Comparison of ENCODE assay signal across 10 mouse cellular contexts in the genomic region with DNA sequence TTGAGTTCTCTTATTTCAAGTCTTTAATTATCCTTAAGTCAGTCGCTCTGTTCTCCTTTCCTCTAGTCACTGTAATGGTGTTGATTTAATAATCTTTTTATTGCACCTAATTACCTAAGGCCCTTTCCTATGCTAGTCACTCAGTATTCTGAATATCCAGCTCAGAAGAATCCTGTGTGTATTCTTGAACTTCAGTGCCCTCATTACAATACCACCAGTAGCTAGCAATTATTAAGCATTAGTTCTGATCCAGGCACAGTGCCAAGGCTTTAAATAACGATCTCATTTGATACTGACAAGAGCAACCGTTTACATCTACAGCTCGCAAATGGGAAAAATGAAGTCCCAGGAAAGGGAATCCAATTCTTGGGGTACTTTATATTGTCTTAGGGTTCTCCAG.
"Had no signal": no experiment of that assay in that cellular context is flagged by ENCODE, and none has a peak within 500 bp of the region (broad histone marks: within the 10 kb centered on the region; RNA-seq: fewer than 3 reads in every experiment).

No protein-coding gene starts in this region.

- H3K4me3 ChIP-seq: left cerebral cortex, adult 2 months; limb, embryonic 15.5 days; liver, embryonic 12.5 days; lung, embryonic 15.5 days; midbrain, embryonic 15.5 days had no signal

- H3K27me3 ChIP-seq: limb, embryonic 15.5 days; liver, embryonic 12.5 days; lung, embryonic 15.5 days; midbrain, embryonic 15.5 days had no signal

- H3K4me2 ChIP-seq: limb, embryonic 15.5 days; liver, embryonic 12.5 days; lung, embryonic 15.5 days; midbrain, embryonic 15.5 days had no signal

- H3K4me1 ChIP-seq: limb, embryonic 15.5 days; liver, embryonic 12.5 days; midbrain, embryonic 15.5 days had no signal

- H3K27ac ChIP-seq: left cerebral cortex, adult 2 months; limb, embryonic 15.5 days; liver, embryonic 12.5 days; lung, embryonic 15.5 days; midbrain, embryonic 15.5 days had no signal

- H3K9ac ChIP-seq: limb, embryonic 15.5 days; liver, embryonic 12.5 days; lung, embryonic 15.5 days; midbrain, embryonic 15.5 days had no signal

- H3K9me3 ChIP-seq: limb, embryonic 15.5 days; liver, embryonic 12.5 days; lung, embryonic 15.5 days; midbrain, embryonic 15.5 days had no signal

- H3K36me3 ChIP-seq: limb, embryonic 15.5 days; liver, embryonic 12.5 days; lung, embryonic 15.5 days; midbrain, embryonic 15.5 days had no signal

- ATAC-seq: liver, embryonic 12.5 days; midbrain, embryonic 15.5 days had no signal

- DNase-seq: kidney, postnatal 14 days; right cerebral cortex, postnatal 4 days; spleen, adult 18-20 months; thymus, adult 18-20 months; thymus, postnatal 14 days had no signal
